Mouse (Mus musculus): ENCODE data around the gene Itgb4. TPM values are rescaled to one million over a fixed set of nuclear protein-coding genes. Genes with fewer than 3 reads are reported as not detected.

Itgb4 gene
- polyA plus RNA-seq, 1 experiment: 24.7 TPM

DNA sequence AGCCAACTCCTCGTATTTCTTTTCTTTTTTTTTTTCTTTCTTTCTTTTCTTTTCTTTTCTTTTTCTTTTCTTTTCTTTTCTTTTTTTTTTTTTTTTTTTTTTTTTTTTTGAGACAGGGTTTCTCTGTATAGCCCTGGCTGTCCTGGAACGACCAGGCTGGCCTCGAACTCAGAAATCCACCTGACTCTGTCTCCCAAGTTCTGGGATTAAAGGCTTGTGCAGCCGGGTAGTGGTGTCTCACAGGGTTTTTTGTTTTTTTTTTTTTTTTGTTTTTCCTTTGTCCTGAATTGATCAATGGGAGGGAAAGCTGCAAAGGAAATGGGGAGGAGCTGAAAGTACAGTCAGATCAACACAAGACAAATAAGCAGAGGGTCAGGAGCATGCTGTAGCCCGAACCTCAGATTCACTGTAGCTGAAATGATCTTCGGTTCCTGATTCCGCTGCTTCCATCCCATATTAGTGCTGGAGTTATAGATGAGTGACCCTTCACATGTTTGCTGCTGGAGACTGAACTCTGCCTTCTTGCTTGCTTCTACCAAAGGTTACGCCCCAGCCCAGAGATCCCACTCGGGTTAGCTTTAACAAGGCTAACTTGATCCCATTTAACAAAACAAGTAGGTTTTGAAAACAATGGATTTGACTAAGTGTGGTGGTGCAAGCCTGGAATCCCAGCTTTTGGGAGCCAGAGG, 53.8 kb downstream of the Itgb4 start:
- DNase-seq (ENCODE audit: low spot score): no peak

DNA sequence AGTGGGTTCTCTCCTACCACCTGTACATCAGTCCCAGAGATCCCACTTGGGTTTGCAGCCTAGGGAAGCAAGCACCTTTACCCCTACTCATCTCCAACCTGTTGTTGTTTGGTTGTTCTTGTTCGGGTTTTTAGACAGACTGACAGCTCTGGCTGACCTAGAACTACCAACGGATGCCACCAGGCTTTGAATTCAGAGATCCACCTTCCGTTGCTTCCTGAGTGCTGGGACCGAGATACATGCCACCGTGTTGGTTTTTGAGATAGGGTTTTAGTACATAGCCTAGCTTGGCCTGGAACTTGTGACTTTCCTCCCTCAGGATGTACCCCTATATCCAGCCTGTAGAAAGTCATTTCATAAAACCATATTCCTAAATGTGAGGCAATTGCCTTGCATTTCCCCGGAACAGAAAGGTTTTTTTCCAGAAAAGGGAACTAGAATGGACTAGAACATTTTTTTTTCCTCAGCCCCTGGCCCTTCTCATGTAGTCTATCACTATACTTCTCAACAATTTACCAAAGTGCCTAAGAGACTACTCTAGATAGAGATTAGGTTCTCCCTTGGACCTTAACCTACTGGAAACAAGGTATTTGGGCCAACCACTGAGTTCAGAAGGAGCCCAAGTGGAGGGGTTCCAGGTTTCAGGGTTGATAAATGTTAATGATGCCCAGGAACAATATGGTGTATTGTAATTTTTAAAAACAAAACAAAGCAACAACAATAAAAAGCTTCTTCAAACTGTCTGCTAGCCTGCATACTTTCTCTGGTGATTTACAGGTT, 54.8 kb downstream of the Itgb4 start:
- DNase-seq (ENCODE audit: low spot score): no peak

DNA sequence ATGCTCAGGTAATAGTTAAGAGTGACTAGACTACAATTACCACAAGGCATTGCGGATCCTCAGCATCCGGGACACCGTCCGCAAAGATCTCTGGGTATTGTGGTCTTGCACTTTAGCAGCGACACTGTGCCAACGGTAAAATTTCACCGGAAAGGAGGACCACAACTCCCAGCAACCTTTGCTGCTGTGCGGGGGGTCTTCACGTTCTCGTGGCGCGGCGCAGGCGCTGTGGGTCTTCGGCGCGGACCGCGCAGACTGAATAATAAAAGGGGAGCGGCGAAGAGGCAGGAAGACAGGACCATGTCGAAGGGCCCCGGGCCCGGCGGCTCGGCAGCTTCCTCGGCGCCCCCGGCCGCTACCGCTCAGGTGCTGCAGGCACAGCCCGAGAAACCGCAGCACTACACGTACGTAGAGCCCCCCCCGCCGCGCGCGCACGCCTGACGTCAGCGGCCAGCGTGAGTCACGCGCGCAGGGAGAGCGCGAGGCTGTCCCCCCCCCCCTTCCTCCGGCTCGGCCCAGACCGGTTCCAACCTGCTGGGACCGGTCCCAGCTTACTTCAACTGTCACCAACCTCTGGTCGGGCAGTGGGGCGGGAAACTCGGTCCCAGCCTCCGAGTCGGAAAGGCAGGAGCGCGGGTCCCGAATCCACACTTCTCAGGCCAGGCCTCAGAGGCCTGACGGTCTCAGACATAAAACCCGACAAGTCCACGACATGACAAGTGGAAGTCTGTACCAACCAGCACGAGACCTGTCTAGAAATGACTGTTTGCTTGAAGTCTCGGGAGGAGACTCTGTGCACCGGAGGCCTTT, 55.8 kb downstream of the Itgb4 start, which contains the start of gene Unk:
Unk (plus strand) TSS at position 235 of the 810 bp plus-strand sequence.
- peak; percentile 90 for DNase-seq (ENCODE audit: low spot score)

DNA sequence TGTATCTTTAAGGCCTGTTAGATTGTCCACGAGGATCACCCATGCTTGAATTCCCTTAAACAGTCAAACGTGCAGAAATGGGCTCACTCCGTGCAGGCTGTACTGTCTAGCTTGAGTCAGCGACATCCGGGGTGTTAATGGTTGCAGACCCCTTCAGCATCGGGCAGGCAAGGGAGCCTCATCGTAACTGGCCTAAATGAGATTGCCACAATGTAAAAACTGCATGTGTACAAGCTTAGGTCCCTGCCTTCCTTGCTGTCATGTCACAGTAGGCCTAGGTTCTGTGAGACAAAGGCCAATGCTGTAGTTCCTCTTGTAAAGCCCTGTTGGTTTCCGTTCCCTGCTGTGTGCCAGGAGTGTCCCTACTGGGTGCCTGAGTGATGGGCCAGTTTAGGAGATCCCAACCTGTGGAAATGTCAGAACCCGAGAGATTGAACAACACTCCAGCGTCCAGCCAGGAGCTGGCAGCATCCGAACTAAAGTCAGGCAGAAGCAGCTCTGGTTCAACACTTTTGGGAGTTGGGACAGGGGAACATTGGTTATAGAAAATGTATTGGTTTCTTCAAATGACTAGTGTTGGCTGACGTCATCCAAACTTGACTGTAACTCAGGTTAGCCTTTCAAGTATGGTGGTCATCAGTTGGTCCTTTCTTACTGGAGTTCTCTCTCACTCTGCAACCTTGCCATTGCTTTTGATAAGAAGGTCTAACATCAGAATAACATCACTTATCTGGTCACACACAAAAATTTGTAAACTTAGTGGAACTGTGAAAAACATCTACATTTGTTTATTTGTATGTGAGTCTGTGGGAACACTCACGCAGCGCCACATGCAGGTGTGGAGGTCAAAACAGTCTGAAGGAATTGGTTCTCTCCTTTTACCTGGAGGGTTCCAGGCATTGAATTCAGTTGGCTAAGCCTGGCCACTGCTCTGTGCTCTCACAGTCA, 56.7 kb downstream of the Itgb4 start:
- DNase-seq (ENCODE audit: low spot score): no peak

DNA sequence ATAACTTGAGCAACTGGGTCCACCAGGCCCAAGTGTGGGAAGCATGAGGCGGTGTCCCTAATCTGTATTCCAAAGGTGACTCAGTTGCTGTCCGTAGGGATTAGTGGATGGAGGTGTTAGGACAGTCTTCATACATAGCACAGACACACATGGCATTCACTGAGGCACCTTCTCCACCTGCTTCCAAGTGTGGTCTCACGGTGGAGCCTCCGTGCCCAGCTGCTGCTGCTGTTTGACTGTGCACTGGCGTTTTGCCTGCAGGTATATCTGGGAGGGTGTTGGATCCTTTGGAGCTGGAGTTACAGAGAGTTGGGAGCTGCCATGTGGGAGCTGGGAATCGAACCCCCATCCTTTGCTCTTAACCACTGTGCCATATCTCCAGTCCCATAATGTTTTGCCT, 60.1 kb downstream of the Itgb4 start:
- no peak for DNase-seq (ENCODE audit: low spot score)

DNA sequence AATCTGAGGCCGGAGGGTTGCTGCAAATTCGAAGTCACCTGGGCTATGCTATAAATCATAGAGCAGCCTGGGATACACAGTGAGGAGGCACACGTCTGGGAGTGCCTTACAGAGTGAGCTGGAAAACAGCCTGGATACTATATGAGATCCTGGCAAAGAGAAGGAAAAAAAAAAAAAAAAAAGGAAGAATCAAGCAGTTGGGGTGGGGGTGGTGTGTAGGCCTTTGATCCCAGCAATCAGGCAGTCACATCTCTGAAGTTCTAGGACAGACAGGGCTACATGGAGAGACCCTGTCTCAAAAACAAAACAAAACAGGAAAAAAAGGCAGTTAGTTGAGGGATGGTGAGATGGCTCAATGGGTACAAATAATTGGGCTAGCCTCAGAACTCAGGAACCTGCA, 62.2 kb downstream of the Itgb4 start:
- DNase-seq (ENCODE audit: low spot score): no peak

DNA sequence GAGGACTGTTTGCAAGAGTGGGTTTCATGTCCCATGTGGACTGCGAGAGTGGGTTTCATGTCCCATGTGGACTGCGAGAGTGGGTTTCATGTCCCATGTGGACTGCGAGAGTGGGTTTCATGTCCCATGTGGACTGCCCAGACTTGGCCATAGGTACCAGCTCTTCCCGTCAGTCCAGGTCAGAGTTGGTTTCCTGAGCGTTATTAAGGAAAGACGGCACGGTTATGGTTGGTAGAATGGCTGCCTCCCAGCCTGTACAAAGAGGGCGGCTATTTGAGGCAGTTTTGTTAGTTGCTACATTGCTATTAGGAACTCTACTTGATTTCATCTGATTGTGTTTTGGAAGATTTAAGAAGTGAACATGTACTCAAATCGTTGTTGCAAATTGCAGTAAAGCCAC, 63.3 kb downstream of the Itgb4 start:
- no peak for DNase-seq (ENCODE audit: low spot score)

DNA sequence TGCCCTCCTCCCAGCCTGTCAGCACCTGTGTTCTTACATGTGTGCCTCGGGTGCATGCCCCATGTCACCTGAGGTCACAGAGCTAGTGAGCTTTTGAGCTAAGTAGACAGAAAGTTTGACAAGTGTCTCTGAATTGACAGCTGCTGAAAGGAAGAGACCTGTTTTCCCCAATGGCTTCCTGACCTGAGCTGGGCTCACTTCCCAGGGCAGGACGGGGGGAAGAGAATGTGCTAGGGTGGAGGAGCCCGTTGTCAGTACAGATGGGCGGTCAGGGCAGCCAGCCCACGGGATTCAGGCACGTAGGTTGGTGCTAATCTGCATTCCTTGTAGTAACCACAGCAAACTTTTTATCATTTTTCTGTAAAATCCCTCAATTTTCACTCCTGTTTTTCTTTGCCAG, 66.1 kb downstream of the Itgb4 start:
- no peak for DNase-seq (ENCODE audit: low spot score)

DNA sequence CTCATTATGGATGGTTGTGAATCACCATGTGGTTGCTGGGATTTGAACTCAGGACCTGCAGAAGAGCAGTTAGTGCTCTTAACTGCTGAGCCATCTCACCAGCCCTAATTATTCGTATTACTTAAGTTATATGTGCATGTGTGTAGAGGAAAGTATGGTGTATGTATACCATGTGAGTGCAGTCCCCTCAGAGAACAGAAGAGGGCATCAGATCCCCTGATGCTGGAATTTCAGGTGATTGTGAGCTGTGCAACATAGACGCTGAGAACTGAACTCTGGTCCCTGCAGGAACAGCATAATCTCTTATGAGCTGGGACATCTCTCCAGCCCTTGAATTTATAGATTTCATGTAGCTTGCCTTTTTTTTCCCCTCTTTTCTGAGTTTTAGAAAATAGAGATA, 67.3 kb downstream of the Itgb4 start:
- DNase-seq (ENCODE audit: low spot score): no peak

DNA sequence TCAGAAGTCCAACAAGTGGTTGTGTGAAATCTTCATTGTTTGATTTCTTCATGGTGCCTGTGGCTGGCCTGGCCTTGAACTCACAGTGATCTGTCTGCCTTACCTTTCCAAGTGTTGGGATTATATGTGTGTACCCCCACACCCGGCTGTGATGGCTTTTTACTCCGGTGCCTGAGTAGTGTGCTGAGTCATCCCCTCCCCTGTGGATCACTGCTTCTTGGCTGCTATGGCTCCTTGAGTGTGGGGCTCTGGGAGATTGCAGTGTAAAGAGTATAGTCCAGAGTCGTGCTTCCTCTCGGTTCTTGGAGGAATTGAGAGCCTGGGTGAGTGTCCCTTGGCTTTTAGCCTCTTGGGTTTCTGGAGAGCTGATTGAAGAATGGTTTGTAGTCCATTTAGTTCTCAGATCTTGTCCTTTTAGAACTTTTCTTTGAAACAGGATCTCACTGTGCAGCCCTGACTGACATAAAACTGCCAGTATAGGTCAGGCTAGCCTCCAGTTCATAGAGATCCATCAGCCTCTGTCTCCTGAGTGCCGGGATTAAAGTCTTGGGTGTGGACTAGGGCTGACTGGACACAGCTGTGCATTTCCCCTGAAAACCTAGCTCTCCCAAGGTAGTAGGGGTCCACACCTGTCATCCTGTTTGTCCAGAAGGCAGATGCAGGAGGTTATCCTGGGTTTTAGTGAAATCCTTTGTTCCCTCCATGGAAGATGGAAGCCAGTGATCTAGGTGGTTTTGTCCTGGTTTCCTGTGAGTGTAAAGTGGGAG, 68.0 kb downstream of the Itgb4 start:
- DNase-seq (ENCODE audit: low spot score): no peak

DNA sequence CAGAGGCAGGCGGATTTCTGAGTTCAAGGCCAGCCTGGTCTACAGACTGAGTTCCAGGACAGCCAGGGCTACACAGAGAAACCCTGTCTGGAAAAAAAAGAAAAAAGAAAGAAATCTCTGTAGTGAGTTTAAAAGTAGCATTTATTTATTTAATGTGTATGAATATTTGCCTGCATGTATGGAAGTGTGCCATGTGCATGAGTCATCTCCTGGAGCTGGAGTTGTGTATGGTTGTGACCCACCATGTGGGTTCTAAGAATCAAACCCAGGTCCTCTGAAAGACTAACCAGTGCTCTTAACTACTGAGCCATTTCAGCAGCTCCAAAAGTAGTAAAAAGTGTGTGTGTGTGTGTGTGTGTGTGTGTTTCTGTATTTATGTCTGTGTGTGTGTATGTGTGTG, 68.8 kb downstream of the Itgb4 start:
- DNase-seq (ENCODE audit: low spot score): no peak

DNA sequence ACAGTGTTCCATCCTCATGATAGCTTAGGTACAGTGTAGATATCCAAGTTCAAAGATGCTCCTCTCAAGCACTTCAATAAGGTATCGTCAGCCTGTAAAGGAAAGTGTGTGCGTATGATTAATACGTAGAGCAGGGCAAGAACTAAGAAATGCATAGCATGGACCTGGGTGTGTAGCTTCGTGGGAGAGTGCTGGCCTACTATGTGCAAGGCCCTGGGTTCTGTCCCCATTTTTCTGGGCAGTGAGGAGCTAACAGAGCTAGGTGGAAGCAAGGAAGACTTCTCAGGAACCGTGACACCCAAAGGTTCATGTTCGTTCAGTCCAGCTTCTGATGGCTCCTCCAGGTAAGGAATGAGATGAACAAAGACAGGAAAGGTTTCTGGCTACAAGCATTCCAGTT, 70.7 kb downstream of the Itgb4 start:
- DNase-seq (ENCODE audit: low spot score): no peak

DNA sequence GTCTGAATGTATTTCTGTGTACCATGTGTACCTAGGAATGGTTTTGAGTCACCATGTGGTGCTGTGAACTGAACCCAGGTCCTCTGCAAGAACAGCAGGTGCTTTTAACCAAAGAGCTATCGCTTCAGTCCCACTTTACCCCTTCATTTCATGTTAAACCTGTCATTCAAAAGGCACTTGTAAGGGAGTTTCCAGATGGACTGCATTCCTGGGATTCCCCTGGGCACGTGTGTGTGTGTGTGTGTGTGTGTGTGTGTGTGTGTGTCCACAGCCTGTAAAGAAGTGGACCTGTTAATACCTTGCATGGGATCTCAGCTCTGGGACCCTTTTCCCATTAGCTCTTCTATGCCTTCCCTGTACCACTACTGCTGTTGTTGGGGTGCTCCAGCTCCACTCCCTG, 75.1 kb downstream of the Itgb4 start:
- DNase-seq (ENCODE audit: low spot score): no peak

DNA sequence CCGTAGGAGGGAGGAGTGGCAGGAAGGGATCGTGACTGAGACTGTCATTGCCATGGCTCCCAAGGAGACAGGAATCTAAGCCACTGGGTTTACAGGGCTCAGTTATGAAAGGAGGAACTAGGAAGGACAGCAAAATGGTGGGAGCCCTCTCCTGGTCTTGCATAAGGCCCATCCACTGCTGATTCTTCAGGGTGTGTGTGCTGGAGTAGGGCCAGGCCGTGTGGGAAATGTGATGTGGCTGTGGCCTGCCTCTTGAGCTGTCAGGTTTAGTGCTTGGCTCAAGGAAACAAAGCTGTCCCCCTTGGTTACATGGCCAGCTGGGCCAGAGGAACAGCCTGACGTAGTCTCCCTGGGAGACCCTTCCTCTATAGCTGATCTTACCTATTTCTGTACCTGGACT, 75.7 kb downstream of the Itgb4 start:
- DNase-seq (ENCODE audit: low spot score): no peak

DNA sequence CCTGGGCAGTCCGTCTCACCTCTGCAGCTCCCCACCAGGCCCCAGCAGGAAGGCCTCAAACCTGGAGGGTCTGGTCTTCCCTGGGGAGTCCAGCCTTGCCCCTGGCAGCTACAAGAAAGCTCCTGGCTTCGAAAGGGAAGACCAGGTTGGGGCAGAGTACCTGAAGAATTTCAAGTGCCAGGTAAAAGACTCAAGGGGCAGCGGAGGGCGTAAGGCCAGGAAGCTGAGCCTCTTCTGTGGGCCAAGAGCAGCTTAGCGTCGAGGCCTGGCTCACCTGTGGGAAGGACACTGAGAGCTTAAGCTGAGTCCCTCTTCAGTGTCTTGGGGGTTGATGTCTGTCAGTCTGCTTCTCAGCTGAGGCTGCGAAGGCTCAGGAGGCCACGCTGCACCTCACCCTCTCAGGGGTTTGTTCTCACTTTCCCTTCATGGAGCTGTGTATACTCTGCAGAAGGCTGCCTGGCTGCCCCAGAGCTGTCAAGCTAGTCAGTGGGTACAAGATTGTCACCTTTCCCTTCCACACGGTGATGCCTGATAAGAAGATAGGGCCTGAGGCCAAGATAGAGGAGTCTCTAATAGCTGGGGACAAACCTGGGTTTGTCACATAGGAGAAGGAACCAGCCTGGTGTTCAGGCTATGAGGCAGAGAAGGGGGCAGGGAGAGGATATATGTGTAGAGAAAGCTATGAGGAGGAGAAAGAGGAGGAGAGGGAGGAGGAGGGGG, 79.2 kb downstream of the Itgb4 start:
- DNase-seq (ENCODE audit: low spot score): no peak

DNA sequence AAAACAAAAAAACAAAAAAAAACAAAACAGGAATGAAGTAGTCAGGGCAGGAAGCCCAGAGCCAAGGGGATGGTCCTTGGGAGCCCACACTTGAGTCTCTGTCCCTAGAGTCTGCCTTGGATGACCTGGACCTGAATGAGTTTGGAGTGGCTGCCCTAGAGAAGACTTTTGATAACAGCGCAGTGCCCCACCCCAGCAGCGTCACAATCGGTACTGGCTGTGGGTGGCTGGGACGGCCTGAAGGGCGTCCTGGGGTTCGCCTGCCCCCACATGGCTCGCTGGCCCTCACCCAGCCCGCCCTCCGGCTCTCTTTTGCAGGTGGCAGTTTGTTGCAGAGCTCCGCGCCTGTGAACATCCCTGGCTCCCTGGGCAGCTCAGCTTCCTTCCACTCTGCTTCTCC, 81.4 kb downstream of the Itgb4 start:
- no peak for DNase-seq (ENCODE audit: low spot score)

DNA sequence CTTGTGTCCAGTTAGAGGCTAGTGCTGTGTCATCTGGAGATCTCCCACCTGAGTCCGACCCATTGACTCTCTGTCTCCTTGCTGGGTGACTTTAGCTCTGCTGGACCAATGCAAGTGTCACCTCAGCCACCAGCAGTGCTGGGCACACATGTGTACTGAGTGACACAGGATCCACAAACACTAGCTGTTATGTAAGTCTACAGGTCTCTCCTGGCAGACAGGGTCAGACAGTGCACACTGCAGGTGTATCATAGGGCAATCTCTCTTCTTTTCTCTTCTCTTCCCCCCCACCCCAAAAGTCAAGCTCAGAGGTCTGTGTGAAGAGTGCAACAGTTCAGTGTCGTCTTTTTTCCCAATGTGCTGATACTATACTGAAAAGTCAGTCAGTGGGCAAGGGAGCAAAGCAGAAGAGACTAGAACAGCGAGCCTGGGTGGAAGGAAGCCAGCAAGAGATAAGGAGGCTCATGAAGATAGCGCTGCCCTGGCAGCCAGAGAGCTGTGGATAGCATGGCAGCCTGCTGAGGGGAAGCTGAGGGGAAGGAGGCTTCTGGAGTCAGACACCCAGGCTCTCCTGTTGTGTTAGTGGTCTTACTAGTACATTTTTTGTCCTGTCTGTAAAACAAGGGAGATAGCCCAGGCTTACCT, 82.8 kb downstream of the Itgb4 start:
- DNase-seq (ENCODE audit: low spot score): no peak
